12 mouse cellular contexts compared by ENCODE assay signal in the genomic region with DNA sequence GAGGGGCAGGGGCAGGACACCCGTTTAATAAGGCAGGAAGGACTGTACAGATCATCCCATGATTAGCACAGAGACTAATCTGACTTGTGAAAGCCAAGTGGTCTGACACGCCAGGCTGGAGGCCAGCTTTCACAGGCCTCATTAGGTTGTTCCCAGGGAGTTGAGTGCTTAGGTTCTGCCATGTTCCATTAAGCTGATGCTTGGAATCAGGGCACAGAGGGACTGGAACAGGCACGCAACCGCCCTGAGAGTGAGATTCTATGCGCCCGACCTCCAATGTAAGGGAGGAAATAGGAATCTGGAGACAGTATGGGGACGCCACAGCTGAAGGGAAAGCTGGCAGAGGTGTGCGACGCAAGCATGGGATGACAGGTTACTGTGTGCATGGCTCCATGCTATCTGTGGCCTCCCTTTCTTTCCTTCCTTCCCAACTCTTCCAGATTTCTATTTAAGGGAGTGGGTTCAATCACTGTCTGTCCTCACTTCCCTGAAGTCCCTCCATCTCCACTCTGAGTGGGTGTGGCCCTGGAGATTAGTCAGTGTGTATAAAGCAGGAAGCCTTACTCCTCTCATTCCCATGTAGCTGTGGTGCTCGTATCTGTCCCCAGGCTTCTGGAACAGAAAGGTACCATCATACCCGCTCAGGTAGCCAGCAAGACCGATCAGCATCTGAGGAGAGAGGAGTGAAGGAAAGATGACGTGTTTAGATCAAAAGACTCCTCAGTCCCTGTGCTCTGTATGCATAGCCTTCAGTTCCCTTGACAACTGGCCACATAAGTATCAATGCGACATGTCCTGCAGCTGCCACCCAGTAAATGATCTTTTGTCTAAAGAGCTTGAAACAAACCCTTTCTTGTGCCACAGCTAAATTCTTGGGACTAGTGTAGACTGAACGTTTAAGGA. TPM values are rescaled to one million over a fixed set of nuclear protein-coding genes. Genes with fewer than 3 reads are reported as not detected.
DNase-seq lines count a peak whose midpoint lies in the region; ATAC-seq and TF ChIP-seq lines count a peak whose summit lies in the region.
"Had no signal": no experiment of that assay in that cellular context is flagged by ENCODE, and none has a peak within 500 bp of the region (broad histone marks: within the 10 kb centered on the region; RNA-seq: fewer than 3 reads in every experiment).

No protein-coding gene starts in this region.

- peaks cover 14% of the 10 kb centered on the region for H3K4me1 ChIP-seq in forebrain, embryonic 12.5 days
- H3K4me1 ChIP-seq in hindbrain, postnatal 0 days (ENCODE audit: insufficient read depth, low read length) = no peaks in the 10 kb centered on the region
- H3K4me1 ChIP-seq in kidney, embryonic 16.5 days (ENCODE audit: insufficient read depth, low read length) = peaks cover 11% of the 10 kb centered on the region; the same call in 1 of the 2 replicates

- no peak overlapping the region for H3K4me3 ChIP-seq in forebrain, embryonic 12.5 days (replicated peaks)
- H3K4me3 ChIP-seq in hindbrain, postnatal 0 days (ENCODE audit: low read length) = no peak overlapping the region
- no peak overlapping the region for H3K4me3 ChIP-seq in kidney, embryonic 16.5 days (ENCODE audit: low read length)
- H3K4me3 ChIP-seq: heart, embryonic 12.5 days had no signal

- H3K4me2 ChIP-seq in forebrain, embryonic 12.5 days = no peak overlapping the region
- no peak overlapping the region for H3K4me2 ChIP-seq in hindbrain, postnatal 0 days (ENCODE audit: low read depth, low read length)
- no peak overlapping the region for H3K4me2 ChIP-seq in kidney, embryonic 16.5 days (replicated peaks; ENCODE audit: low read depth, low read length)
- H3K4me2 ChIP-seq: heart, embryonic 12.5 days had no signal

- H3K9me3 ChIP-seq in forebrain, embryonic 12.5 days = no peaks in the 10 kb centered on the region
- H3K9me3 ChIP-seq in hindbrain, postnatal 0 days (ENCODE audit: low read length) = no peaks in the 10 kb centered on the region
- H3K9me3 ChIP-seq in kidney, embryonic 16.5 days (ENCODE audit: low read length) = no peaks in the 10 kb centered on the region
- H3K9me3 ChIP-seq: G1E; heart, embryonic 12.5 days had no signal

- peak; percentile 75; the same call in 1 of the 2 replicates for ATAC-seq in forebrain, embryonic 12.5 days (ENCODE audit: low FRiP score)
- peak; percentile 85 for ATAC-seq in hindbrain, postnatal 0 days
- ATAC-seq in kidney, embryonic 16.5 days (ENCODE audit: low FRiP score, low TSS enrichment) = no peak

- peaks cover 20% of the 10 kb centered on the region for H3K36me3 ChIP-seq in forebrain, embryonic 12.5 days (replicated peaks)
- peaks cover 14% of the 10 kb centered on the region; the same call in 1 of the 2 replicates for H3K36me3 ChIP-seq in hindbrain, postnatal 0 days (ENCODE audit: insufficient read depth, low read length)
- peaks cover 4% of the 10 kb centered on the region for H3K36me3 ChIP-seq in kidney, embryonic 16.5 days (ENCODE audit: insufficient read depth, low read length)

- no peak for TF ChIP-seq CTCF in hindbrain, postnatal 0 days (IDR thresholded peaks at IDR 0.05; ENCODE audit: low read depth)

- peak; percentile 35 for DNase-seq in embryo, embryonic 10 days (ENCODE audit: low spot score)
- DNase-seq in embryo, embryonic 10.5 days (ENCODE audit: low spot score) = no peak
- peak; percentile 49 for DNase-seq in hindbrain, postnatal 0 days (ENCODE audit: low spot score)
- peak; percentile 46 for DNase-seq in retina, adult 2 months (ENCODE audit: low read depth, low spot score)
- DNase-seq in thymus, postnatal 36 days = no peak
- DNase-seq in lung, postnatal 10 days = no peak
- DNase-seq: lung, adult 18-20 months had no signal

- peak overlapping the region; percentile 78 for H3K27ac ChIP-seq in forebrain, embryonic 12.5 days
- H3K27ac ChIP-seq in hindbrain, postnatal 0 days = peak overlapping the region; percentile 41
- H3K27ac ChIP-seq in kidney, embryonic 16.5 days (ENCODE audit: low read length) = no peak overlapping the region

- H3K27me3 ChIP-seq in forebrain, embryonic 12.5 days = no peaks in the 10 kb centered on the region
- H3K27me3 ChIP-seq in hindbrain, postnatal 0 days (ENCODE audit: insufficient read depth, low read length) = no peaks in the 10 kb centered on the region
- H3K27me3 ChIP-seq in kidney, embryonic 16.5 days (ENCODE audit: insufficient read depth, low read length) = no peaks in the 10 kb centered on the region
- H3K27me3 ChIP-seq: heart, embryonic 12.5 days had no signal

- 68% methylated on average over 15 of the region's 15 CpGs for WGBS in forebrain, embryonic 12.5 days
- WGBS in hindbrain, postnatal 0 days = 49% methylated on average over 15 of the region's 15 CpGs
- WGBS in kidney, embryonic 16.5 days = 87% methylated on average over 15 of the region's 15 CpGs

- H3K9ac ChIP-seq in forebrain, embryonic 12.5 days = 0 out of 2 replicates have a peak overlapping the region, but pooled peaks have one; percentile 17
- H3K9ac ChIP-seq in hindbrain, postnatal 0 days (replicated peaks; ENCODE audit: low read length) = no peak overlapping the region
- H3K9ac ChIP-seq in kidney, embryonic 16.5 days (replicated peaks; ENCODE audit: low read length) = no peak overlapping the region
- H3K9ac ChIP-seq: heart, embryonic 12.5 days had no signal

RNA-seq across cellular contexts. Expression of a gene that starts 9.3 kb away (rescaled TPM):
- polyA plus RNA-seq in forebrain, embryonic 12.5 days (2016; fragmentation: Nextera tagmentation; extraction: Ambion mirVana) = 24.3 and 28.3 TPM in 2 replicates
- total RNA-seq in hindbrain, postnatal 0 days (2014; rRNA removed) = 56.3 and 61.1 TPM in 2 replicates
- polyA plus RNA-seq in hindbrain, postnatal 0 days (2015; fragmentation: Nextera tagmentation; extraction: Ambion mirVana) = 45.6 and 45.8 TPM in 2 replicates
- 59.8 and 60.4 TPM in 2 replicates for polyA plus RNA-seq in kidney, embryonic 16.5 days (2015; fragmentation: Nextera tagmentation; extraction: Ambion mirVana)

RNA-seq across cellular contexts. Expression of a gene that starts 10.1 kb away (rescaled TPM):
- 16.2 and 16.6 TPM in 2 replicates for polyA plus RNA-seq in forebrain, embryonic 12.5 days (2016; fragmentation: Nextera tagmentation; extraction: Ambion mirVana)
- 31.0 and 40.7 TPM in 2 replicates for total RNA-seq in hindbrain, postnatal 0 days (2014; rRNA removed)
- polyA plus RNA-seq in hindbrain, postnatal 0 days (2015; fragmentation: Nextera tagmentation; extraction: Ambion mirVana) = 12.0 and 12.4 TPM in 2 replicates
- 20.3 and 20.7 TPM in 2 replicates for polyA plus RNA-seq in kidney, embryonic 16.5 days (2015; fragmentation: Nextera tagmentation; extraction: Ambion mirVana)

RNA-seq across cellular contexts. Expression of a gene that starts 35.4 kb away (rescaled TPM):
- 0.44 and 0.57 TPM in 2 replicates for polyA plus RNA-seq in forebrain, embryonic 12.5 days (2016; fragmentation: Nextera tagmentation; extraction: Ambion mirVana)
- total RNA-seq in hindbrain, postnatal 0 days (2014; rRNA removed) = 9.3 and 11.8 TPM in 2 replicates
- 9.1 and 9.4 TPM in 2 replicates for polyA plus RNA-seq in hindbrain, postnatal 0 days (2015; fragmentation: Nextera tagmentation; extraction: Ambion mirVana)
- 0.35 and 0.73 TPM in 2 replicates for polyA plus RNA-seq in kidney, embryonic 16.5 days (2015; fragmentation: Nextera tagmentation; extraction: Ambion mirVana)
- total RNA-seq: megakaryocyte, adult 5-6 weeks had no signal
- polyA plus RNA-seq: G1E; heart, embryonic 12.5 days had no signal

Comparison
In these comparisons a context has a peak if more than half of its experiments do, and no peak if none do; other contexts are left out.
1. DNase-seq: peak in embryo, embryonic 10 days (single experiment), hindbrain, postnatal 0 days (single experiment) and retina, adult 2 months (single experiment); none in embryo, embryonic 10.5 days (single experiment), thymus, postnatal 36 days (0 of 2) and lung, postnatal 10 days (single experiment).